Mouse (Mus musculus) hindbrain, embryonic 13.5 days (tissue): ENCODE data around the gene Wdr66. TPM values are rescaled to one million over a fixed set of nuclear protein-coding genes. Genes with fewer than 3 reads are reported as not detected.

Experiments used
- ATAC-seq: fragments of 200-750 bp; cut with Nextera tagmentation; 2 replicates; pipeline ENCODE4 v1.8.0; 2017; ENCODE audit warnings: moderate TSS enrichment; ENCODE audit not compliant: low FRiP score
- H3K27ac ChIP-seq: fragments of 300-500 bp; sonication (generic); 2 replicates; pipeline ENCODE4 v1.5.1; 2015; ENCODE audit warnings: inconsistent platforms, mild to moderate bottlenecking, moderate library complexity
- H3K27me3 ChIP-seq: fragments of 300-500 bp; sonication (generic); 2 replicates; pipeline ENCODE4 v1.6.1; 2015; ENCODE audit warnings: mild to moderate bottlenecking, inconsistent platforms
- H3K36me3 ChIP-seq: fragments of 300-500 bp; sonication (generic); 2 replicates; pipeline ENCODE4 v1.6.1; 2015; ENCODE audit warnings: mild to moderate bottlenecking, inconsistent platforms
- H3K4me1 ChIP-seq: fragments of 300-500 bp; sonication (generic); replicated peaks from 2 replicates; pipeline ENCODE4 v1.6.1; 2015; ENCODE audit warnings: inconsistent platforms
- H3K4me2 ChIP-seq: fragments of 300-500 bp; sonication (generic); 2 replicates; pipeline ENCODE4 v1.6.1; 2015; ENCODE audit warnings: inconsistent platforms, mild to moderate bottlenecking, moderate library complexity
- H3K4me3 ChIP-seq: fragments of 300-500 bp; sonication (generic); 2 replicates; pipeline ENCODE4 v1.5.1; 2015; ENCODE audit warnings: mild to moderate bottlenecking, inconsistent platforms
- H3K9ac ChIP-seq: fragments of 300-500 bp; sonication (generic); 2 replicates; pipeline ENCODE4 v1.6.1; 2015; ENCODE audit warnings: mild to moderate bottlenecking, inconsistent platforms
- H3K9me3 ChIP-seq: fragments of 300-500 bp; sonication (generic); 2 replicates; pipeline ENCODE4 v1.6.1; 2016; ENCODE audit warnings: inconsistent platforms
- WGBS: fragments of 180-500 bp; shearing (Covaris S2); methylation state at CpG from one replicate; pipeline ENCODE4 v1.1.7; 2015; 5-methylcytosine and 5-hydroxymethylcytosine counted together
- polyA plus RNA-seq: library from polyadenylated mRNA; unstranded; fragments of >200 nt; fragmentation: Nextera tagmentation; extraction: Ambion mirVana; gene quantifications from 2 replicates; pipeline ENCODE4 v1.2.1, GENCODE M21; 2015

Gene Wdr66
- polyA plus RNA-seq, 1 experiment from 2014 or later = 1.9 TPM

GRCm38 (mm10) chr5:123326006-123326750 lies 74.3 kb downstream of the Wdr66 start:
- Histone ChIP-seq H3K27ac (no peak overlapping the region), H3K9me3 (no peaks in the 10 kb centered on the region), H3K4me1 (peaks cover 17% of the 10 kb centered on the region), H3K9ac (no peak overlapping the region), H3K27me3 (0 out of 2 replicates have a peak, but pooled peaks cover 5% of the 10 kb centered on the region), H3K36me3 (no peaks in the 10 kb centered on the region), H3K4me2 (no peak overlapping the region), H3K4me3 (no peak overlapping the region)
- 66% methylated on average over 15 of the region's 15 CpGs for WGBS
- ATAC-seq = no peak

- Histone ChIP-seq H3K27ac (peak overlapping the region; percentile 35; the same call in 1 of the 2 replicates), H3K4me1 (peaks cover 17% of the 10 kb centered on the region), H3K27me3 (0 out of 2 replicates have a peak, but pooled peaks cover 5% of the 10 kb centered on the region), H3K4me2 (no peak overlapping the region), H3K36me3 (no peaks in the 10 kb centered on the region), H3K9me3 (no peaks in the 10 kb centered on the region), H3K9ac (no peak overlapping the region), H3K4me3 (no peak overlapping the region)
- ATAC-seq = no peak
- WGBS = 69% methylated on average over 9 of the region's 9 CpGs
Measured at GRCm38 (mm10) chr5:123326751-123327148, 74.8 kb downstream of the Wdr66 start.

- peaks cover 17% of the 10 kb centered on the region for H3K4me1 ChIP-seq
- H3K36me3 ChIP-seq = no peaks in the 10 kb centered on the region
- 0 out of 2 replicates have a peak, but pooled peaks cover 3% of the 10 kb centered on the region for H3K27me3 ChIP-seq
- 91% methylated on average over 8 of the region's 8 CpGs for WGBS
- H3K4me2 ChIP-seq = no peak overlapping the region
- H3K9me3 ChIP-seq = no peaks in the 10 kb centered on the region
- ATAC-seq = no peak
- H3K9ac ChIP-seq = no peak overlapping the region
- H3K27ac ChIP-seq = no peak overlapping the region
- no peak overlapping the region for H3K4me3 ChIP-seq
Measured at GRCm38 (mm10) chr5:123327686-123328085, 75.8 kb downstream of the Wdr66 start.

- no peaks in the 10 kb centered on the region for H3K36me3 ChIP-seq
- H3K4me3 ChIP-seq = no peak overlapping the region
- 0 out of 2 replicates have a peak, but pooled peaks cover 2% of the 10 kb centered on the region for H3K4me1 ChIP-seq
- ATAC-seq = no peak
- 87% methylated on average over 6 of the region's 6 CpGs for WGBS
- H3K27me3 ChIP-seq = no peaks in the 10 kb centered on the region
- H3K27ac ChIP-seq = no peak overlapping the region
- no peaks in the 10 kb centered on the region for H3K9me3 ChIP-seq
- H3K9ac ChIP-seq = no peak overlapping the region
- no peak overlapping the region for H3K4me2 ChIP-seq
Measured at GRCm38 (mm10) chr5:123333566-123333965, 81.7 kb downstream of the Wdr66 start.

GRCm38 (mm10) chr5:123336205-123336961 lies 84.5 kb downstream of the Wdr66 start:
- WGBS = 38% methylated on average over 4 of the region's 4 CpGs

GRCm38 (mm10) chr5:123338463-123338862 lies 86.6 kb downstream of the Wdr66 start:
- Histone ChIP-seq H3K27ac (no peak overlapping the region), H3K4me3 (no peak overlapping the region), H3K4me2 (no peak overlapping the region), H3K27me3 (no peaks in the 10 kb centered on the region), H3K36me3 (no peaks in the 10 kb centered on the region), H3K4me1 (peaks cover 5% of the 10 kb centered on the region), H3K9me3 (no peaks in the 10 kb centered on the region), H3K9ac (no peak overlapping the region)
- 73% methylated on average over 3 of the region's 3 CpGs for WGBS
- ATAC-seq = no peak

More at GRCm38 (mm10) chr5:123336205-123336961, 84.5 kb downstream of the Wdr66 start:
- no peaks in the 10 kb centered on the region for H3K9me3 ChIP-seq
- no peak overlapping the region for H3K4me3 ChIP-seq
- no peak overlapping the region for H3K4me2 ChIP-seq
- H3K27ac ChIP-seq = no peak overlapping the region
- no peaks in the 10 kb centered on the region for H3K27me3 ChIP-seq
- H3K9ac ChIP-seq = 0 out of 2 replicates have a peak overlapping the region, but pooled peaks have one; percentile 53
- H3K36me3 ChIP-seq = no peaks in the 10 kb centered on the region
- ATAC-seq = no peak
- H3K4me1 ChIP-seq = 0 out of 2 replicates have a peak, but pooled peaks cover 2% of the 10 kb centered on the region

GRCm38 (mm10) chr5:123343707-123344627 lies 92.1 kb downstream of the Wdr66 start, which contains the start of gene Bcl7a:
Gene Bcl7a, plus strand, starts transcription at chr5:123343834.
- Histone ChIP-seq H3K9ac (peak within 1 kb of the TSS; percentile 92), H3K4me2 (peak within 1 kb of the TSS; percentile 92), H3K4me1 (peaks cover 35% of the 10 kb centered on the region), H3K4me3 (peak within 1 kb of the TSS; percentile 77), H3K36me3 (no peaks in the 10 kb centered on the region), H3K27ac (peak within 1 kb of the TSS; percentile 98), H3K27me3 (no peaks in the 10 kb centered on the region), H3K9me3 (no peaks in the 10 kb centered on the region)
- under 1% methylated on average over 69 of the region's 69 CpGs for WGBS
- peak; percentile 86 for ATAC-seq

- Histone ChIP-seq H3K27me3 (no peaks in the 10 kb centered on the region), H3K36me3 (no peaks in the 10 kb centered on the region), H3K4me3 (peak overlapping the region; percentile 77), H3K9me3 (no peaks in the 10 kb centered on the region), H3K4me2 (peak overlapping the region; percentile 92), H3K9ac (peak overlapping the region; percentile 92), H3K27ac (peak overlapping the region; percentile 98), H3K4me1 (peaks cover 38% of the 10 kb centered on the region)
- ATAC-seq = peak; percentile 52; the same call in 1 of the 2 replicates
- WGBS = 0% methylated on average over 35 of the region's 51 CpGs
Measured at GRCm38 (mm10) chr5:123344628-123344962, 92.7 kb downstream of the Wdr66 start.

- WGBS = under 1% methylated on average over 58 of the region's 87 CpGs
- Histone ChIP-seq H3K9me3 (no peaks in the 10 kb centered on the region), H3K4me1 (peaks cover 40% of the 10 kb centered on the region), H3K36me3 (no peaks in the 10 kb centered on the region), H3K9ac (peak overlapping the region; percentile 92), H3K4me3 (peak overlapping the region; percentile 77), H3K27ac (peak overlapping the region; percentile 98), H3K4me2 (peak overlapping the region; percentile 92), H3K27me3 (no peaks in the 10 kb centered on the region)
- no peak for ATAC-seq
Measured at GRCm38 (mm10) chr5:123344963-123345852, 93.3 kb downstream of the Wdr66 start.

GRCm38 (mm10) chr5:123345853-123346654 lies 94.2 kb downstream of the Wdr66 start:
- 2% methylated on average over 22 of the region's 22 CpGs for WGBS
- Histone ChIP-seq H3K9ac (peak overlapping the region; percentile 92), H3K27me3 (no peaks in the 10 kb centered on the region), H3K36me3 (0 out of 2 replicates have a peak, but pooled peaks cover 4% of the 10 kb centered on the region), H3K4me1 (peaks cover 46% of the 10 kb centered on the region), H3K27ac (peak overlapping the region; percentile 98), H3K4me2 (peak overlapping the region; percentile 92), H3K4me3 (peak overlapping the region; percentile 77), H3K9me3 (no peaks in the 10 kb centered on the region)
- ATAC-seq = peak; percentile 67
